Mouse (Mus musculus) MEL (cell line): ENCODE data around the gene Ndufa11. TPM values are rescaled to one million over a fixed set of nuclear protein-coding genes. Genes with fewer than 3 reads are reported as not detected.

ENCODE experiments used
- DNase-seq: peaks from one replicate; pipeline ENCODE4 v3.0.0; 2011; ENCODE audit warnings: low read depth, low spot score
- H3K27ac ChIP-seq: 2 replicates; pipeline ENCODE4 v1.5.1; 2012; ENCODE audit warnings: low read depth, mild to moderate bottlenecking, control low read depth, low read length, moderate library complexity; ENCODE audit not compliant: control insufficient read depth
- H3K27me3 ChIP-seq, 2 experiments: fragments of 150-350 bp in 1 of 2; sonication (generic) in 1 of 2; 2 replicates each; pipeline ENCODE4 v1.6.1; 2012; ENCODE audit warnings: low read length in 2 of 2, mild to moderate bottlenecking in 2 of 2, improper control_type of control experiment in 1 of 2, moderate library complexity in 1 of 2; ENCODE audit not compliant: insufficient read depth in 2 of 2, control insufficient read depth in 1 of 2
- H3K36me3 ChIP-seq, 2 experiments: 2 replicates each; pipeline ENCODE4 v1.6.1; 2012 to 2014; ENCODE audit warnings: low read length in 2 of 2, improper control_type of control experiment in 1 of 2, inconsistent platforms in 1 of 2, mild to moderate bottlenecking in 1 of 2; ENCODE audit not compliant: insufficient read depth in 2 of 2, control insufficient read depth in 1 of 2
- H3K4me1 ChIP-seq, 2 experiments: fragments of 150-350 bp in 1 of 2; sonication (generic) in 1 of 2; 2 replicates each; pipeline ENCODE4 v1.6.1; 2012; ENCODE audit warnings: low read length in 2 of 2, improper control_type of control experiment in 1 of 2, mild to moderate bottlenecking in 1 of 2; ENCODE audit not compliant: insufficient read depth in 2 of 2, control insufficient read depth in 1 of 2
- H3K4me3 ChIP-seq, 2 experiments: fragments of 150-350 bp in 1 of 2; sonication (generic) in 1 of 2; 2 replicates each; pipeline ENCODE4 v1.5.1; 2012; ENCODE audit warnings: low read depth in 2 of 2, low read length in 2 of 2, mild to moderate bottlenecking in 2 of 2, moderate library complexity in 2 of 2, control low read depth in 1 of 2, improper control_type of control experiment in 1 of 2; ENCODE audit not compliant: control insufficient read depth in 1 of 2, insufficient read depth in 1 of 2
- H3K79me2 ChIP-seq: 2 replicates; pipeline ENCODE4 v1.6.1; 2012; ENCODE audit warnings: mild to moderate bottlenecking, low read length, moderate library complexity; ENCODE audit not compliant: control insufficient read depth, poor library complexity, insufficient read depth
- H3K9ac ChIP-seq: 2 replicates; pipeline ENCODE4 v1.6.1; 2012; ENCODE audit warnings: low read depth, mild to moderate bottlenecking, control low read depth, low read length, moderate library complexity; ENCODE audit not compliant: control insufficient read depth, poor library complexity, severe bottlenecking
- H3K9me3 ChIP-seq: fragments of 150-350 bp; sonication (generic); replicated peaks from 2 replicates; pipeline ENCODE4 v1.6.1; 2012; ENCODE audit warnings: mild to moderate bottlenecking, low read length, improper control_type of control experiment, moderate library complexity; ENCODE audit not compliant: insufficient read depth
- BHLHE40 ChIP-seq: IDR thresholded peaks from 2 replicates; pipeline ENCODE4 v1.6.1; 2012; ENCODE audit warnings: low read depth, mild to moderate bottlenecking, inconsistent platforms, low read length, improper control_type of control experiment, borderline replicate concordance
- CHD2 ChIP-seq: IDR thresholded peaks from 2 replicates; pipeline ENCODE4 v1.6.1; 2011; ENCODE audit warnings: low read length, improper control_type of control experiment
- CTCF ChIP-seq, 3 experiments: IDR thresholded peaks in 2 of 3; conservative IDR thresholded peaks in 1 of 3; 2 replicates each; pipeline ENCODE4 v1.5.1; 2011 to 2012; ENCODE audit warnings: low read length in 3 of 3, low read depth in 2 of 3, mild to moderate bottlenecking in 2 of 3, improper control_type of control experiment in 1 of 3, inconsistent platforms in 1 of 3, mixed read lengths in 1 of 3, moderate library complexity in 1 of 3; ENCODE audit not compliant: control insufficient read depth in 1 of 3, insufficient read depth in 1 of 3, poor library complexity in 1 of 3, severe bottlenecking in 1 of 3
- ELF1 ChIP-seq: IDR thresholded peaks from 2 replicates; pipeline ENCODE4 v1.6.1; 2014; ENCODE audit warnings: low read depth, mild to moderate bottlenecking, inconsistent platforms, low read length, improper control_type of control experiment, moderate library complexity
- GABPA ChIP-seq: IDR thresholded peaks from 2 replicates; pipeline ENCODE4 v1.6.1; 2012; ENCODE audit warnings: low read depth, mild to moderate bottlenecking, inconsistent platforms, low read length, improper control_type of control experiment, moderate library complexity
- JUND ChIP-seq: IDR thresholded peaks from 2 replicates; pipeline ENCODE4 v1.6.1; 2011; ENCODE audit warnings: low read depth, mild to moderate bottlenecking, improper control_type of control experiment, low read length
- KAT2A ChIP-seq: conservative IDR thresholded peaks from 2 replicates; pipeline ENCODE4 v1.6.1; 2012; ENCODE audit warnings: low read depth, low read length, improper control_type of control experiment, inconsistent platforms
- MAZ ChIP-seq: IDR thresholded peaks from 2 replicates; pipeline ENCODE4 v1.6.1; 2012; ENCODE audit warnings: low read depth, mild to moderate bottlenecking, inconsistent platforms, low read length, improper control_type of control experiment
- MEF2A ChIP-seq: IDR thresholded peaks from 2 replicates; pipeline ENCODE4 v1.6.1; 2014; ENCODE audit warnings: low read depth, mild to moderate bottlenecking, inconsistent platforms, low read length, improper control_type of control experiment; ENCODE audit not compliant: poor library complexity, insufficient replicate concordance, severe bottlenecking; ENCODE audit errors: extremely low read depth
- MXI1 ChIP-seq: IDR thresholded peaks from 2 replicates; pipeline ENCODE4 v1.6.1; 2011; ENCODE audit warnings: mild to moderate bottlenecking, low read depth, low read length, improper control_type of control experiment
- MYB ChIP-seq: IDR thresholded peaks from 2 replicates; pipeline ENCODE4 v1.6.1; 2011; ENCODE audit warnings: mild to moderate bottlenecking, low read depth, low read length, improper control_type of control experiment
- MYC ChIP-seq: IDR thresholded peaks from 2 replicates; pipeline ENCODE4 v1.6.1; 2011; ENCODE audit warnings: low read depth, mild to moderate bottlenecking, low read length, improper control_type of control experiment, moderate library complexity
- NELFE ChIP-seq: IDR thresholded peaks from 2 replicates; pipeline ENCODE4 v1.6.1; 2011; ENCODE audit warnings: low read depth, low read length, improper control_type of control experiment
- NRF1 ChIP-seq: IDR thresholded peaks from 2 replicates; pipeline ENCODE4 v1.6.1; 2014; ENCODE audit warnings: low read depth, mild to moderate bottlenecking, inconsistent platforms, low read length, improper control_type of control experiment, moderate library complexity; ENCODE audit not compliant: poor library complexity, insufficient read depth, severe bottlenecking
- RAD21 ChIP-seq: IDR thresholded peaks from 2 replicates; pipeline ENCODE4 v1.6.1; 2011; ENCODE audit warnings: mild to moderate bottlenecking, low read depth, low read length, improper control_type of control experiment
- RCOR1 ChIP-seq: IDR thresholded peaks from 2 replicates; pipeline ENCODE4 v1.6.1; 2012; ENCODE audit warnings: low read depth, mild to moderate bottlenecking, inconsistent platforms, low read length, improper control_type of control experiment
- TAL1 ChIP-seq: IDR thresholded peaks from 2 replicates; pipeline ENCODE4 v1.6.1; 2012; ENCODE audit warnings: mild to moderate bottlenecking, inconsistent platforms, low read length, moderate library complexity, mixed read lengths
- TBP ChIP-seq: IDR thresholded peaks from 2 replicates; pipeline ENCODE4 v1.8.0; 2011; ENCODE audit warnings: low read depth, low read length, improper control_type of control experiment
- TCF12 ChIP-seq: IDR thresholded peaks from 2 replicates; pipeline ENCODE4 v1.6.1; 2014; ENCODE audit warnings: low read depth, mild to moderate bottlenecking, inconsistent platforms, low read length, improper control_type of control experiment, moderate library complexity
- ZC3H11A ChIP-seq: IDR thresholded peaks from 2 replicates; pipeline ENCODE4 v1.6.1; 2012; ENCODE audit warnings: low read depth, mild to moderate bottlenecking, inconsistent platforms, low read length, improper control_type of control experiment
- ZKSCAN1 ChIP-seq: IDR thresholded peaks from 2 replicates; pipeline ENCODE4 v1.6.1; 2012; ENCODE audit warnings: low read depth, mild to moderate bottlenecking, inconsistent platforms, low read length, improper control_type of control experiment, moderate library complexity
- ZMIZ1 ChIP-seq: IDR thresholded peaks from 2 replicates; pipeline ENCODE4 v1.6.1; 2012; ENCODE audit warnings: low read depth, mild to moderate bottlenecking, inconsistent platforms, low read length, improper control_type of control experiment, moderate library complexity
- polyA plus RNA-seq, 2 experiments: library from polyadenylated mRNA; stranded (reverse) in 1 of 2; unstranded in 1 of 2; fragments of >175 nt in 1 of 2; fragments of >200 nt in 1 of 2; gene quantifications; 2 replicates each; pipeline versions ENCODE4 v1.2.1 to v1.2.4; 2012; ENCODE audit warnings: low replicate concordance in 2 of 2, low read depth in 1 of 2; ENCODE audit not compliant: insufficient read length in 2 of 2, insufficient read depth in 1 of 2, missing spikeins in 1 of 2
- total RNA-seq: library from RNA; depleted of rRNA; stranded (reverse); fragments of 300-350 nt; gene quantifications from 2 replicates; pipeline ENCODE4 v1.2.3, GENCODE M21; 2012; rRNA removed

Ndufa11 gene
- total and polyA plus RNA-seq, 3 experiments = 249 to 351 TPM; not detected in 1

DNA sequence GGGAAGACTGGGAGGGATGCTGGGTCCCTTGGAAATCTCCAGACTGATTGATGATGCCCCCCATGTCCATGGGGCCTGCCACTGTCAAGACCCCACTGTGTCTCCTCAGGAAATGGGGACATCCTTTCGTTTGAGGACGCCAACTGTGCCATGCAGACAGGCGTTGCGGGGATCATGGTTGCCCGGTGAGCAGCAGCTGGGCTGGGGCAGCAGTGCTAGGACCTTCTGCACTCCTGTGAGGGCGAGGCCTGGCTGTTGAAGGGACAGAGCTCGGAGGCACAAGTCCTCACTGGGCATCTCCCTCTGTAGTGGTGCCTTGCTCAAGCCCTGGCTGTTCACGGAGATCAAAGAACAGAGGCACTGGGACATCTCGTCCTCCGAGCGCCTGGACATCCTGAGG is 51.4 kb downstream of the Ndufa11 start:
- Histone ChIP-seq H3K79me2 (peaks cover 14% of the 10 kb centered on the region), H3K4me3 (no peak overlapping the region), H3K9ac (no peak overlapping the region), H3K27me3 (no peaks in the 10 kb centered on the region), H3K9me3 (no peaks in the 10 kb centered on the region), H3K27ac (no peak overlapping the region), H3K36me3 (peaks cover 0 to 4% of the 10 kb centered on the region in 2 experiments; a peak in 2 of 4 replicates), H3K4me1 (peaks cover 0 to 9% of the 10 kb centered on the region in 2 experiments; a peak in 2 of 4 replicates)
- DNase-seq = no peak
- TF ChIP-seq ZMIZ1 (no peak), NELFE (no peak), MEF2A (no peak), MYB (no peak), TAL1 (no peak), ELF1 (no peak), ZKSCAN1 (no peak), GABPA (no peak), CTCF (IDR thresholded peaks at IDR 0.05 in 2 of 3, conservative IDR thresholded peaks at IDR 0.05 in 1 of 3; ENCODE audit: control insufficient read depth in 1 of 3, insufficient read depth in 1 of 3, low read depth in 2 of 3, low read length in 3 of 3, poor library complexity in 1 of 3, severe bottlenecking in 1 of 3) (no peak), NRF1 (no peak), BHLHE40 (no peak), JUND (no peak), TCF12 (no peak), CHD2 (no peak), ZC3H11A (no peak), MAZ (no peak), RCOR1 (no peak), MYC (no peak)

GRCm38 (mm10) chr17:56769950-56770349 is 52.4 kb downstream of the Ndufa11 start, which contains the start of gene Prr22:
Gene Prr22, plus strand, starts transcription at chr17:56770250.
- Histone ChIP-seq H3K36me3 (peaks cover 0 to 4% of the 10 kb centered on the region in 2 experiments; a peak in 1 of 4 replicates), H3K4me3 (no peak within 1 kb of the TSS), H3K79me2 (peaks cover 10% of the 10 kb centered on the region), H3K27ac (no peak within 1 kb of the TSS), H3K9ac (no peak within 1 kb of the TSS), H3K4me1 (peaks cover 0 to 6% of the 10 kb centered on the region in 2 experiments; a peak in 1 of 4 replicates), H3K9me3 (no peaks in the 10 kb centered on the region), H3K27me3 (no peaks in the 10 kb centered on the region)
- no peak for DNase-seq
- TF ChIP-seq RAD21 (no peak), MYC (no peak), CHD2 (no peak), MYB (no peak), MXI1 (no peak), TBP (no peak), KAT2A (no peak), GABPA (no peak), ZKSCAN1 (no peak)

Other genes starting within 250 kb of the Ndufa11 start
- 37.2 and 51.6 TPM in 2 replicates for gene Ptprs, start 241.3 kb upstream of the Ndufa11 start, total RNA-seq
- 100 to 1,000 TPM in 1 of 2 experiments, 10 to 100 TPM in 1; 80.9 to 324 TPM for gene Ptprs, start 241.3 kb upstream of the Ndufa11 start, polyA plus RNA-seq
- gene Znrf4, start 205.3 kb upstream of the Ndufa11 start, total RNA-seq = not detected in 2 replicates
- gene Znrf4, start 205.3 kb upstream of the Ndufa11 start, polyA plus RNA-seq = not detected
- gene Gm20219, start 163.4 kb upstream of the Ndufa11 start, total RNA-seq = 0.62 and 0.65 TPM in 2 replicates
- gene Gm20219, start 163.4 kb upstream of the Ndufa11 start, polyA plus RNA-seq = 1 to 10 TPM in 1 of 2 experiments, not detected in 1; 3.1 TPM
- 61.6 and 66.5 TPM in 2 replicates for gene Safb2, start 133.2 kb upstream of the Ndufa11 start, total RNA-seq
- 100 to 1,000 TPM; 217 to 741 TPM for gene Safb2, start 133.2 kb upstream of the Ndufa11 start, polyA plus RNA-seq
- gene Safb, start 132.9 kb upstream of the Ndufa11 start, total RNA-seq = 87.3 and 103 TPM in 2 replicates
- 100 to 1,000 TPM in 1 of 2 experiments, not detected in 1; 203 TPM for gene Safb, start 132.9 kb upstream of the Ndufa11 start, polyA plus RNA-seq
- 281 and 334 TPM in 2 replicates for gene 2410015M20Rik, start 108.0 kb upstream of the Ndufa11 start, total RNA-seq
- 100 to 1,000 TPM in 1 of 2 experiments, not detected in 1; 274 TPM for gene 2410015M20Rik, start 108.0 kb upstream of the Ndufa11 start, polyA plus RNA-seq
- 3,804 and 3,914 TPM in 2 replicates for gene Rpl36, start 104.4 kb upstream of the Ndufa11 start, total RNA-seq
- 1,000 to 10,000 TPM in 1 of 2 experiments, not detected in 1; 2,385 TPM for gene Rpl36, start 104.4 kb upstream of the Ndufa11 start, polyA plus RNA-seq
- gene Lonp1, start 90.9 kb upstream of the Ndufa11 start, total RNA-seq = 162 and 203 TPM in 2 replicates
- gene Lonp1, start 90.9 kb upstream of the Ndufa11 start, polyA plus RNA-seq = 100 to 1,000 TPM; 197 to 296 TPM
- 0.33 and 0.46 TPM in 2 replicates for gene Catsperd, start 89.6 kb upstream of the Ndufa11 start, total RNA-seq
- 1 to 10 TPM in 1 of 2 experiments, not detected in 1; 1.1 TPM for gene Catsperd, start 89.6 kb upstream of the Ndufa11 start, polyA plus RNA-seq
- gene Ranbp3, start 44.5 kb upstream of the Ndufa11 start, total RNA-seq = 123 and 137 TPM in 2 replicates
- gene Ranbp3, start 44.5 kb upstream of the Ndufa11 start, polyA plus RNA-seq = 100 to 1,000 TPM in 1 of 2 experiments, not detected in 1; 150 TPM
- 1.7 and 2.6 TPM in 2 replicates for gene Vmac, start 255 bp downstream of the Ndufa11 start, total RNA-seq
- 1 to 10 TPM in 1 of 2 experiments, not detected in 1; 8.0 TPM for gene Vmac, start 255 bp downstream of the Ndufa11 start, polyA plus RNA-seq
- gene Nrtn, start 39.8 kb downstream of the Ndufa11 start, total RNA-seq = 5.6 and 10.9 TPM in 2 replicates
- 10 to 100 TPM in 1 of 2 experiments, not detected in 1; 11.8 TPM for gene Nrtn, start 39.8 kb downstream of the Ndufa11 start, polyA plus RNA-seq
- 34.1 and 38.9 TPM in 2 replicates for gene Dus3l, start 47.0 kb downstream of the Ndufa11 start, total RNA-seq
- 10 to 100 TPM in 1 of 2 experiments, not detected in 1; 70.5 TPM for gene Dus3l, start 47.0 kb downstream of the Ndufa11 start, polyA plus RNA-seq
- gene Prr22, start 52.5 kb downstream of the Ndufa11 start, total RNA-seq = 1.0 and 1.3 TPM in 2 replicates
- 1 to 10 TPM in 1 of 2 experiments, not detected in 1; 5.5 TPM for gene Prr22, start 52.5 kb downstream of the Ndufa11 start, polyA plus RNA-seq
- 7.5 and 8.7 TPM in 2 replicates for gene Rfx2, start 113.2 kb downstream of the Ndufa11 start, total RNA-seq
- gene Rfx2, start 113.2 kb downstream of the Ndufa11 start, polyA plus RNA-seq = 10 to 100 TPM in 1 of 2 experiments, not detected in 1; 29.2 TPM
- gene Acsbg2, start 156.7 kb downstream of the Ndufa11 start, total RNA-seq = not detected in 2 replicates
- gene Acsbg2, start 156.7 kb downstream of the Ndufa11 start, polyA plus RNA-seq = not detected
- 0.26 and 0.27 TPM in 2 replicates for gene 1700061G19Rik, start 157.7 kb downstream of the Ndufa11 start, total RNA-seq
- gene 1700061G19Rik, start 157.7 kb downstream of the Ndufa11 start, polyA plus RNA-seq = under 1 TPM in 1 of 2 experiments, not detected in 1; 0.68 TPM
- 21.7 and 25.0 TPM in 2 replicates for gene Mllt1, start 217.6 kb downstream of the Ndufa11 start, total RNA-seq
- gene Mllt1, start 217.6 kb downstream of the Ndufa11 start, polyA plus RNA-seq = 10 to 100 TPM in 1 of 2 experiments, not detected in 1; 63.0 TPM